Mouse (Mus musculus) liver, adult 2 months (tissue): ENCODE results near the gene Prkce. TPM values are rescaled to one million over a fixed set of nuclear protein-coding genes. Genes with fewer than 3 reads are reported as not detected.

Experiments used
- DNase-seq: peaks from one replicate; pipeline ENCODE4 v3.0.0-alpha.2; 2011; ENCODE audit warnings: low read depth, low spot score; ENCODE audit errors: extremely low read depth
- H3K27ac ChIP-seq: fragments of 200-500 bp; replicated peaks from 2 replicates; pipeline ENCODE4 v1.5.1; 2012; ENCODE audit warnings: low read depth, mild to moderate bottlenecking, control low read depth, inconsistent platforms, low read length; ENCODE audit not compliant: insufficient read depth
- H3K27me3 ChIP-seq: fragments of 200-500 bp; 2 replicates; pipeline ENCODE4 v1.6.1; 2012; ENCODE audit warnings: mild to moderate bottlenecking, moderate library complexity, low read length, inconsistent platforms; ENCODE audit not compliant: control insufficient read depth, insufficient read depth
- H3K36me3 ChIP-seq: fragments of 200-500 bp; 2 replicates; pipeline ENCODE4 v1.6.1; 2012; ENCODE audit warnings: low read length, inconsistent platforms; ENCODE audit not compliant: control insufficient read depth, insufficient read depth
- H3K4me1 ChIP-seq: fragments of 200-500 bp; 2 replicates; pipeline ENCODE4 v1.6.1; 2011; ENCODE audit warnings: low read length; ENCODE audit not compliant: control insufficient read depth, insufficient read depth
- H3K4me3 ChIP-seq: fragments of 200-500 bp; 2 replicates; pipeline ENCODE4 v1.5.1; 2011; ENCODE audit warnings: low read depth, mild to moderate bottlenecking, control low read depth, low read length, moderate library complexity; ENCODE audit not compliant: insufficient read depth
- H3K79me2 ChIP-seq: fragments of 200-500 bp; 2 replicates; pipeline ENCODE4 v1.6.1; 2012; ENCODE audit warnings: inconsistent platforms, mild to moderate bottlenecking, low read length, moderate library complexity; ENCODE audit not compliant: control insufficient read depth, insufficient read depth
- H3K9ac ChIP-seq: fragments of 200-500 bp; 2 replicates; pipeline ENCODE4 v1.6.1; 2012; ENCODE audit warnings: low read depth, mild to moderate bottlenecking, control low read depth, inconsistent platforms, low read length
- CTCF ChIP-seq: fragments of 200-500 bp; IDR thresholded peaks from 2 replicates; pipeline ENCODE4 v1.5.1; 2011; ENCODE audit warnings: low read depth, low read length, control low read depth
- POLR2A ChIP-seq: fragments of 200-500 bp; IDR thresholded peaks from 2 replicates; pipeline ENCODE4 v1.6.1; 2011; ENCODE audit warnings: low read length, control low read depth; ENCODE audit not compliant: insufficient read depth; ENCODE audit errors: extremely low read depth
- WGBS: fragments of 180-500 bp; shearing (Covaris S2); methylation state at CpG from one replicate; pipeline ENCODE4 v1.1.7; 2018; 5-methylcytosine and 5-hydroxymethylcytosine counted together
- polyA plus RNA-seq: library from polyadenylated mRNA; depleted of rRNA; stranded (reverse); fragments of >200 nt; gene quantifications from 2 replicates; pipeline ENCODE4 v1.2.3, GENCODE M21; 2012
- total RNA-seq: library from RNA; depleted of rRNA; stranded (reverse); fragments of >200 nt; gene quantifications from 2 replicates; pipeline ENCODE4 v1.2.3, GENCODE M21; 2014

The Prkce gene
- total and polyA plus RNA-seq, 2 experiments = 2.0 to 6.4 TPM

DNA sequence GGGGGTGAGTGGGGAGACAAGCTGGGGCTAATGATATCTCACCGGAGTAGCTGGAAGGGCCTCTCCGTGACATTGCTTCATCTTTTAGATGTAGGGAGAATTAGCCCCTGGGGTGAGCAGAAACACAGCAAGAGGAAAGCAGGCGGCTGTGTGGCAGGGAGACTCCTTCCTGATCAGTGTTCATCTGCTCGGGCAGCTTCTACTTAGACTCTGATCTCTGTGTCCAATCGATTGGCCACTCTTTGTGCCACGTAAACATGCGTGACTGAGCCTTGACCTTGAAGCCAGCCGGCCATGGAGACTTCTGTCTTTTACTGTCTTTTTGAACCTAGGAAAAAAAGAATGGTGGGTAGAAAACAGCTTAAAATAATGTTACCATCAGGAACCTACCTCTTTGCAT is 247.0 kb downstream of the Prkce start:
- Histone ChIP-seq H3K27ac (peak overlapping the region; percentile 65), H3K36me3 (no peaks in the 10 kb centered on the region), H3K4me3 (no peak overlapping the region), H3K27me3 (no peaks in the 10 kb centered on the region), H3K4me1 (peaks cover 5% of the 10 kb centered on the region; the same call in 1 of the 2 replicates), H3K79me2 (no peaks in the 10 kb centered on the region; the same call in 1 of the 2 replicates), H3K9ac (no peak overlapping the region)
- peak; percentile 77 for DNase-seq
- no peak for TF ChIP-seq POLR2A
- no peak for TF ChIP-seq CTCF
- 45% methylated on average over 8 of the region's 8 CpGs for WGBS

DNA sequence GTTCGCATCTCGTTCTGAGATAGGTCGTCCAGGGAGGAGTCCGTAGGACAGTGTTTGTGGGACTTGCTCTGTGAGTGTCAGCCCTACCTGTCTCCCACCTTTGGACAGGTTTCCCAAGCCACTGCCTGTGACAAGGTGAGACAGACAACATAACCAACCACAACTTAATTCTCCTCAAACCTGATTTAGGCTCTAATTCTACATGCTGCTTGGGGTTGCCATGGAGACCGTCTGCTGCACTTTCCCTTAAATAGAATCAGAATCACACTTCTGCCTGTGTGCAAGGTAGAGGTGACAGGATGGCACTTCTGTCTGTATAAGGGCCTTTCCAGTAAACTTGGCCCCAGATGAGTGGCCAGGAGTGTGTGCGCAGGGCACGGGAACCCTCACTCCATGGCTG is 248.4 kb downstream of the Prkce start:
- peaks cover 5% of the 10 kb centered on the region; the same call in 1 of the 2 replicates for H3K4me1 ChIP-seq
- H3K36me3 ChIP-seq = no peaks in the 10 kb centered on the region
- no peak for DNase-seq
- no peak overlapping the region for H3K27ac ChIP-seq
- TF ChIP-seq POLR2A (no peak), CTCF (no peak)
- H3K27me3 ChIP-seq = no peaks in the 10 kb centered on the region
- H3K4me3 ChIP-seq = no peak overlapping the region
- over 99% methylated on average over 7 of the region's 7 CpGs for WGBS
- H3K9ac ChIP-seq = no peak overlapping the region
- no peaks in the 10 kb centered on the region; the same call in 1 of the 2 replicates for H3K79me2 ChIP-seq

DNA sequence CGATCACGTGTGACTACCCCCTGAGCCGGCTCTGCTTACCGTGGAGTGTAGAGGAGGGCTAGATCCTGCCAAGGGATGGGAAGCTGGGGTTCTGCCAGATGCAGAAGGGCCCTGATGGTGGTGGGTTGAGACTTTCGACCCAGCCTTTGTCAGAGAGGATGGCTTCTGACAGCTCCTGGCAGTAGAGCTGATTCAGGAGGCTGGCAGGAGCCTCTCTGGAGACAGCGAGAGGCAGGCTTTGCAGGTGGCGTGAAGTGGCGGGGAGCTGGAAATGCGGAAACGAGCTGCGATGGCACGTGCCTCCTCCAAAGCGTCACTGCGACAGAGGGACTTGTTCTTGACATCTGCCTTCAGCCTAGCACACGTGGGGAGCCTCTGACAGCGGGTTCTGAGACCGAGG is 250.7 kb downstream of the Prkce start:
- Histone ChIP-seq H3K27ac (no peak overlapping the region), H3K4me3 (no peak overlapping the region), H3K36me3 (no peaks in the 10 kb centered on the region), H3K27me3 (no peaks in the 10 kb centered on the region), H3K79me2 (no peaks in the 10 kb centered on the region; the same call in 1 of the 2 replicates), H3K9ac (no peak overlapping the region), H3K4me1 (peaks cover 2% of the 10 kb centered on the region; the same call in 1 of the 2 replicates)
- no peak for TF ChIP-seq POLR2A
- TF ChIP-seq CTCF = no peak
- DNase-seq = no peak
- 92% methylated on average over 17 of the region's 17 CpGs for WGBS

DNA sequence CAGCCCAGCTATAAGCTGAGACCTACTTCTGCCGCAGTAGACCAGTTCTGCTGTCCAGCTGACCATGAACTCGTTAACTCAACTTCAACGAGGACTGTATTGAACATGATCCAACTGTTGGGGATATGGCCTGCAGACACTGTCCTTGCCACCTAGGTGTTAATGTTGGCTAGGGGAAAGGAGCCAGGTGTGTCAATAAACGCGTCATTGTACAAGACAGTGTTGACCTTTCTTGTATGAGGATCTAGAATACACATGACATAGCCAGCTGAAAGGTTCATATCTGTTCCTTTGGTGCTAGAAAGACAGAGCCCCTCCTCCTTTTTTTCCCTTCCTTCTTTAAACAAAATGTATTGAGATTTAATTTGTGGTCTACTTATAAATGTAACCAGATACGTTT is 251.6 kb downstream of the Prkce start:
- Histone ChIP-seq H3K4me3 (no peak overlapping the region), H3K79me2 (no peaks in the 10 kb centered on the region; the same call in 1 of the 2 replicates), H3K4me1 (no peaks in the 10 kb centered on the region; the same call in 1 of the 2 replicates), H3K9ac (no peak overlapping the region), H3K36me3 (no peaks in the 10 kb centered on the region), H3K27ac (no peak overlapping the region), H3K27me3 (no peaks in the 10 kb centered on the region)
- peak; percentile 76 for DNase-seq
- TF ChIP-seq POLR2A = no peak
- no peak for TF ChIP-seq CTCF
- 55% methylated on average over 6 of the region's 6 CpGs for WGBS

DNA sequence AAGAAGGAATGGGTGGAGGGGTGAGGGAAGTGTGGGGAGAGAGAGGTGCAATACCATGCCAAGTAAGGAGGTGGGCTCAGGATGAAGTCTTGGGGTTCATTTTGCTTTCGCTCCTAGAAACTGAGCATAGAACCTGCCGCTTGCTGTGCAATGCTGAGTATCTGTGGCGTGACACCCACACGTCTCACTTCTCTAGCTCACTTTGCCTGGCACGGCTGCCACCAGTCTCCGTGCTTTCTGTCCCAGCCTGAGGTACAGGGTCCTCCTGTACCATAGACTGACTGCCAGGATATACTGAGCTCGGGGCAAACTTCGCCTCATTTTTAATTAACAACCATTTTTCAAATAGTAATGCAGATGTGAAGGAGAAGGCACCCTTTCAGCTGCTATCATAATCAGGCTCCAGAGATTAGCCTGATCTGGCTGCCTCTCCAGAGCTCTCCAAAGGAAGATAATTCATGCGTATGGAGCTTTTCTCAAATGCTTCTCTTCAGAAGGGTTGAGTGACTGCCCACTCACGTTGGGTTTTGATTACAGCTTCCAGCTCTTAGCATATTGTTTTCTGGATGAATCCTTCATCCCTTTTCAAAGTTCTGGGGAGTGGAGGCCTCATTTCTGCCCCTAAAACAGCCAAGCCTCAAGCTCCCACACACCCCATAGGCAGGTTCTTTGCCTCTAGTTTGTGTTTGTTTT is 253.2 kb downstream of the Prkce start:
- no peak overlapping the region for H3K27ac ChIP-seq
- H3K9ac ChIP-seq = no peak overlapping the region
- no peaks in the 10 kb centered on the region for H3K4me1 ChIP-seq
- H3K36me3 ChIP-seq = no peaks in the 10 kb centered on the region
- no peaks in the 10 kb centered on the region; the same call in 1 of the 2 replicates for H3K79me2 ChIP-seq
- WGBS = 91% methylated on average over 10 of the region's 10 CpGs
- TF ChIP-seq POLR2A (no peak), CTCF (no peak)
- H3K4me3 ChIP-seq = no peak overlapping the region
- no peak for DNase-seq
- no peaks in the 10 kb centered on the region for H3K27me3 ChIP-seq

DNA sequence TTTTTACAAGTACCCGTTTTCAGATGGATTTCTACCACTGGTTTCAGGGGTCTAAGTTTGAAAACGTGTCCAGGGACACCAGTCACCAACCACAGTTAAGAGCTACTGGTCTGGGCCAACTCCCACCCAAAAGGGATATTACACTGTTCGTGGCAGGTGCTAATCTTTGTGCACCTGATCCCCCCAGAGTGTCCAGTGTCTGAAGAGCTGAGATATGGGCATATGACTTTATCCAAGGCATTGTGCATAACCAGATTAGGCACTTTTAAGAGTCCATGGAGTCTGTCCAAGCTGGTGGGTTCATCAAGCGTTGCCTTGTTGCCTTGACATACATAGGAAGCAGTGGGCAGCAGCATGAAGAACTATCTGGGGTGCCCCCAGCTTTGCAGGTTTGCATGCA is 254.4 kb downstream of the Prkce start:
- no peak for TF ChIP-seq CTCF
- no peak for TF ChIP-seq POLR2A
- no peaks in the 10 kb centered on the region for H3K4me1 ChIP-seq
- no peak overlapping the region for H3K4me3 ChIP-seq
- no peak overlapping the region for H3K9ac ChIP-seq
- H3K27me3 ChIP-seq = no peaks in the 10 kb centered on the region
- 0 out of 2 replicates have a peak, but pooled peaks cover 3% of the 10 kb centered on the region for H3K79me2 ChIP-seq
- 88% methylated on average over 4 of the region's 4 CpGs for WGBS
- H3K36me3 ChIP-seq = no peaks in the 10 kb centered on the region
- DNase-seq = no peak
- no peak overlapping the region for H3K27ac ChIP-seq
